Mouse (Mus musculus): ENCODE measurements around the gene Mrrf. TPM values are rescaled to one million over a fixed set of nuclear protein-coding genes. Genes with fewer than 3 reads are reported as not detected.
A peak's percentile ranks its signal among the peaks of the same experiment; 100 is the strongest.
"Not testable (repeated sequence)": the region's sequence is repeated elsewhere in the genome, so short reads cannot be mapped to it uniquely, and the experiment has no call there.

Mrrf gene
- polyA plus RNA-seq, 1 experiment: not detected

DNA sequence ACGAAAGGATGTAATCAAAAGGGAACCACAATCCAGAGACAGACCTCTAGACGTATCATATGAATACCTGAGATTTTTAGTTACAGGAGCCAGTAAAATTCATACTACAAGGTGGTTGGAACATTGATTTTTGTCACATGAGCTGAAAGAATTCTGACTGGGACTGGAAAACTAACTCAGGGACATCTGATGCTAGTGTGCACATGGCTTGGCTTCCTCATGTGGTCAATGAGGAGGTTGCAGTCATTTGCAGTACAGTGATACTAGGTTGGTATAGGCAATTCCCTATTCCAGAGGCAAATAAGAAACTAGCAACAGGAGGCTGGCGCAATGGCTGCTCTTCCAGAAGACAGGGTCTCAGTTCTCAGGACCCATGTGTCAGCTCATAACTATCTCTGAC, 23.6 kb upstream of the Mrrf start:
- TF ChIP-seq CTCF (IDR thresholded peaks at IDR 0.05; ENCODE audit: insufficient read depth, low read depth, low read length) (no peak), POLR2A (IDR thresholded peaks at IDR 0.05; ENCODE audit: insufficient read depth, low read depth, low read length) (no peak)
- Histone ChIP-seq H3K27ac (ENCODE audit: insufficient read depth, low read depth, low read length) (no peak overlapping the region), H3K4me1 (ENCODE audit: control insufficient read depth, insufficient read depth, low read length) (no peaks in the 10 kb centered on the region), H3K4me3 (ENCODE audit: insufficient read depth, low read depth, low read length) (no peak overlapping the region)
- 83% methylated on average over 3 of the region's 3 CpGs for whole genome bisulfite sequencing

DNA sequence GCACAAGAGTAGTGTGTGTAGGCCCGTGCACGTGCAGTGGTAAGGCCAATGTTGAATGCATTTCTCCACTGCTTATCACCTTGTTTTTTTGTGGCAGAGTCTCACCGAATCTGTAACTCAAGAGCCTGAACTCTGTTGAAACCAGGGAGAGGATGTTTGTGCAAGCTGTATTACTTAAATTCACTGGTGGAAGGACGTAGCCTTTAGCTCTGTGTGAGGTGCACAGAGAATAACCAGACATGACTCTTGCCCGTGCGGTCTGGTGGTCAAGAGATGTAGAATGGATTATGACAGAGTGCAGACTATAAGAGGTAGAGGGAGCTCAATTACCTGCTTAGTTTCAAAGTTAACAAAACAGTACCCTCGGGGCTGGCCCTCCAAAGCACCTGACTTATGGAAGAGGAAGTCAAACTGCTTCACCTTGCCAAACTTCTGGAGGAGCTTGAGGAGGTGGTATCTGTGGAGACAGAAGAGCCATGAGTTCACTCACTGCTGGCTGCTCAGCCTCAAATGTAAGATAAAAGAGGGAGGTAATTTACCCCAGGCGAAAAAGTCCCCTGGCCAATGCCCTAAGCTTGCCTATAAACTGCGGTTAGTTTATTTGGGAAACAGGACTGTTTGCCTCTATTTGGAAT, 9.3 kb upstream of the Mrrf start:
- Histone ChIP-seq H3K4me1 (ENCODE audit: control insufficient read depth, insufficient read depth, low read length) (no peaks in the 10 kb centered on the region), H3K4me3 (ENCODE audit: insufficient read depth, low read depth, low read length) (no peak overlapping the region), H3K27ac (ENCODE audit: insufficient read depth, low read depth, low read length) (no peak overlapping the region)
- WGBS: 90% methylated on average over 9 of the region's 9 CpGs
- TF ChIP-seq POLR2A (IDR thresholded peaks at IDR 0.05; ENCODE audit: insufficient read depth, low read depth, low read length): no peak
- TF ChIP-seq CTCF (IDR thresholded peaks at IDR 0.05; ENCODE audit: insufficient read depth, low read depth, low read length): no peak

DNA sequence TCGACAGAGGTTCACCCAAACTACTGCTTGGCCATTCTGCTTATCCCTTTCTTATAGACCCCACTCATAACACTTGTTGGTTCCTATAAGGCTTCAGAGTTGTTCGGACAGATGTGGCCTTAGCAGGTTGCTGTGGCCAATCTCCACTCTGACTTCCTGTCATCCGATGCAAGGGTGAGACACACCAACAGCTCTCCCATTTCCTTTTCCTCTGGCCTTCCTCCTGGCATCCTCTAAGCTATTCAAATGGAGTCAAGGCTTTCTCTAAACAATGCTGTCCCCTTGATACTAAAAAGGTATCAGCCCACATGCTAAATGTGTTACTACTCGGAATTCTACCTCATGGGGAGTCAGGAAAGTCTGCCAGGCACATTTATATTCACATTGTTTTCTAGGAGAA, 8.2 kb upstream of the Mrrf start:
- 79% methylated on average over 4 of the region's 4 CpGs for WGBS
- TF ChIP-seq CTCF (IDR thresholded peaks at IDR 0.05; ENCODE audit: insufficient read depth, low read depth, low read length) (no peak), POLR2A (IDR thresholded peaks at IDR 0.05; ENCODE audit: insufficient read depth, low read depth, low read length) (no peak)

DNA sequence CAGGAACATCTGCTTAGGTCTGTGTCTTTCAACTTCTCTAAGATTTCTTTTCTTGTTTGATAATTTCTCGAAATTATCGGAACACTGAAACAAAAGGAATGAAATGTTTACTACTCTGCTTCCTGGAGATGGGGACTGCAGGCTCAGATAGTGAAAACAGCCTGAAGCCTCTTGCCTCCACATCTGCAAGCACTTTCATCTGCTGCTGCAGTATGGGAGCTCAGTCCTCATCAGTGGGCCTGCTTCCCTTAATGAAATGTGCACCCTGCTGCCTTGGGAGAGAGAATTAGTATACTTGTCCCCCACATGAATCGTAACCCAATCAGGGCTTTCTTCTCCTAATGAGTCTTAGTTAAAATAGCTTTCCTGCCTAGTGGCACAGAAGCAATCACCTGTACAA, 7.1 kb upstream of the Mrrf start:
- TF ChIP-seq CTCF (IDR thresholded peaks at IDR 0.05; ENCODE audit: insufficient read depth, low read depth, low read length): no peak
- no peak for TF ChIP-seq POLR2A (IDR thresholded peaks at IDR 0.05; ENCODE audit: insufficient read depth, low read depth, low read length)
- WGBS: 72% methylated on average over 3 of the region's 3 CpGs
- Histone ChIP-seq H3K27ac (ENCODE audit: insufficient read depth, low read depth, low read length) (no peak overlapping the region), H3K4me3 (ENCODE audit: insufficient read depth, low read depth, low read length) (no peak overlapping the region), H3K4me1 (ENCODE audit: control insufficient read depth, insufficient read depth, low read length) (no peaks in the 10 kb centered on the region)

More for the DNA sequence above, 8.2 kb upstream of the Mrrf start:
- Histone ChIP-seq H3K4me3 (ENCODE audit: insufficient read depth, low read depth, low read length) (no peak overlapping the region), H3K27ac (ENCODE audit: insufficient read depth, low read depth, low read length) (no peak overlapping the region), H3K4me1 (ENCODE audit: control insufficient read depth, insufficient read depth, low read length) (no peaks in the 10 kb centered on the region)

DNA sequence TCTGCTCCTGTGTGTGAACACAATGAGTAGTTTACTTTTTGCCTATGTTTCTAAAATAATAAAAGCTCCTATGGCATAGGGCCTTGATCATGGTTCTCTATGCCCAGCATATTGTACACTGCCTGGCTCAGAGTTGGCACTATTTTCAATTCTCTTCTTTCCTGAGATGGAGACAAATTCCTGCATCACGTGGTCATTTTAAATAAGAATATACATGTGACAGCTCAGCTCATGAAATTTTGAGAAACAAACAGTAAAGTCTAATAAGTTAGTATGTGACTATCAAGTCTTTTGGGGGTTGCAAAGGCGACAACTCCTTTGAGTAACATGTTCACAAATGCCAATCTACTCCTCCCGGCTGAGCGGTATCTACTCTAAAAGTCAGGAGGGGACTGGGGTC, 302 bp upstream of the Mrrf start:
- 0% methylated on average over 4 of the region's 4 CpGs for WGBS
- Histone ChIP-seq H3K4me3 (ENCODE audit: insufficient read depth, low read depth, low read length) (peak overlapping the region; percentile 69), H3K4me1 (ENCODE audit: control insufficient read depth, insufficient read depth, low read length) (no peaks in the 10 kb centered on the region), H3K27ac (ENCODE audit: insufficient read depth, low read depth, low read length) (peak overlapping the region; percentile 61; the same call in 1 of the 2 replicates)
- TF ChIP-seq POLR2A (IDR thresholded peaks at IDR 0.05; ENCODE audit: insufficient read depth, low read depth, low read length) (no peak), CTCF (IDR thresholded peaks at IDR 0.05; ENCODE audit: insufficient read depth, low read depth, low read length) (no peak)

DNA sequence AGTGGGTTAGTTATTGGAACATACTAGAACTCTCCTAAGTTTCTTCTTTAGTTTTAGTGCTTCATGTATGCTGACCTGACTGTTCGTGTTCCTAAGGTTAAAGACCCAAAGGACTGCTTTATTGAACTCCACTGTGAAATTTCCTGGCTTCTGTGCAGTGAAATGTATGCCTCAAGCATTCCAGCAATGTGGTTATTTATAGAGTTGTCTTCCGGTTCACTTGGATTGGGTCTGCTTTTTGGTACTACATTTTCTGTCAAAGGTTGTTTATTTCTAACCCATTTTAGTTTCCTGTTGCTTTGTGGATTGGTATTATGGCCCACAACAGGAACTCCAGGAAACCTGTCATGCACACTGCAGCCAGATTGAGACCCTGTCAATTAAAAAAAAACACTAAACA, 2.9 kb downstream of the Mrrf start:
- no peak overlapping the region for H3K27ac ChIP-seq (ENCODE audit: insufficient read depth, low read depth, low read length)
- 70% methylated on average over 2 of the region's 2 CpGs for WGBS
- TF ChIP-seq CTCF (IDR thresholded peaks at IDR 0.05; ENCODE audit: insufficient read depth, low read depth, low read length): no peak
- no peak overlapping the region for H3K4me3 ChIP-seq (ENCODE audit: insufficient read depth, low read depth, low read length)
- no peaks in the 10 kb centered on the region for H3K4me1 ChIP-seq (ENCODE audit: control insufficient read depth, insufficient read depth, low read length)

DNA sequence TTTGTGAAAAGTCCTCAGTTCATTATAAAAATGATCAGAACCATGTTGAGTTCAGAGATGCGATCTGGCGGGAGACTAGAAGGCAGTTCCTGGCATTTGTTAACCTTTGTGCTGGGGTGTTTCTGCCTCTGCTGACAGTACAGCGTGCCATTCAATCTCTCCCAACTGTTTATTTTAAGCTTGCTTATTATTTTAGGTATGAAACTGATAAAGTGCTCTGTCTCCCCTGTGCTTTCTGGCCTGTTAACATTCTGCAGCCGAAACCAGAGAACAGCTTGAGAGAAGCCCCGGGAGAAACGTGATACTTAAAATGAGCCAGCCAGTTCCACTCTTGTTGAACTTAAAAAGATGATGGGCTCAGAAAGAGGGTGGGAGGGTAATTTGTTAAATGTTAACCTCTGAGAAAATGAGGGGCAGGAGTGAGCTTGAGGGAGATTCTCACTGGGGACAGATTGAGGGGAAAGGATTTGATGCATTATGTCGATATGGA, 12.7 kb downstream of the Mrrf start:
- no peak overlapping the region for H3K4me3 ChIP-seq (ENCODE audit: insufficient read depth, low read depth, low read length)
- no peaks in the 10 kb centered on the region for H3K4me1 ChIP-seq (ENCODE audit: control insufficient read depth, insufficient read depth, low read length)
- TF ChIP-seq POLR2A (IDR thresholded peaks at IDR 0.05; ENCODE audit: insufficient read depth, low read depth, low read length): no peak
- no peak for TF ChIP-seq CTCF (IDR thresholded peaks at IDR 0.05; ENCODE audit: insufficient read depth, low read depth, low read length)
- 88% methylated on average over 7 of the region's 7 CpGs for WGBS
- H3K27ac ChIP-seq (ENCODE audit: insufficient read depth, low read depth, low read length): no peak overlapping the region

DNA sequence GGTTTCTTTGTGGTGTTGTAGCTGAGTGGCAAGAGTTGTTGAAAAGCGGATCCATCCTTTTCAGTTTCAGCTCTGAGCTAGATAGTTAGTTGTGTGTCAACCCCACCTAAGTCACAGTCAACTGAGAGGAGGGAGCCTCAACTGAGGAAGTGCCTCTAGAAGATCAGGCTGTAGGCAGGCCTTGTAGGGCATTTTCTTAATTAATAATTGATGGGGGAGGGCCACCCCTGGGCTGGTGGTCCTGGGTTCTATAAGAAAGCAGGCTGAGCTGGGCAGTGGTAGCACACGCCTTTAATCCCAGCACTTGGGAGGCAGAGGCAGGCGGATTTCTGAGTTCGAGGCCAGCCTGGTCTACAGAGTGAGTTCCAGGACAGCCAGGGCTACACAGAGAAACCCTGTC, 16.2 kb downstream of the Mrrf start:
- H3K4me3 ChIP-seq (ENCODE audit: insufficient read depth, low read depth, low read length); H3K27ac ChIP-seq (ENCODE audit: insufficient read depth, low read depth, low read length); H3K4me1 ChIP-seq (ENCODE audit: control insufficient read depth, insufficient read depth, low read length): not testable (repeated sequence)
- over 99% methylated on average over 4 of the region's 4 CpGs for WGBS

DNA sequence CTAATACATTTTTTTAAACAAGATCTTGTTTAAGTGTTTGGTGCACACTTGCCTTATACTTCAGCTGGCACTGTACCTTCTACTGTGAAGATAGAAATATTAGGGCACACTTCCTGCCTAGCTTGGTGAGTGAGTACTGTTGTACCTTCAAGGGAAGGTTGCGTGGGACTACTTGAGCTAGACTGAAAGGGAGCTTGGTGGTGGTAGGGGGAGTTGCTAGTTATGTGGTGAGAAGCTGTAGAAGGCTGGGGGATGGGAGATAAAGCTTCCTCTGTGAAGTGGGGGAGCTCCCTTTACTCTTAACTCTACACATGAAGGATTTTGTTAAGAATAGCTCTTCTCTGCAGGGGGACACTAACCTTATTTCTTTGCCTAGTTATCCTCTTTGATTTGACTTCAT, 21.3 kb downstream of the Mrrf start:
- H3K27ac ChIP-seq (ENCODE audit: insufficient read depth, low read depth, low read length): no peak overlapping the region
- no peaks in the 10 kb centered on the region for H3K4me1 ChIP-seq (ENCODE audit: control insufficient read depth, insufficient read depth, low read length)
- TF ChIP-seq POLR2A (IDR thresholded peaks at IDR 0.05; ENCODE audit: insufficient read depth, low read depth, low read length): no peak
- no peak for TF ChIP-seq CTCF (IDR thresholded peaks at IDR 0.05; ENCODE audit: insufficient read depth, low read depth, low read length)
- H3K4me3 ChIP-seq (ENCODE audit: insufficient read depth, low read depth, low read length): no peak overlapping the region
- WGBS: 96% methylated on average over 1 of the region's 1 CpGs

DNA sequence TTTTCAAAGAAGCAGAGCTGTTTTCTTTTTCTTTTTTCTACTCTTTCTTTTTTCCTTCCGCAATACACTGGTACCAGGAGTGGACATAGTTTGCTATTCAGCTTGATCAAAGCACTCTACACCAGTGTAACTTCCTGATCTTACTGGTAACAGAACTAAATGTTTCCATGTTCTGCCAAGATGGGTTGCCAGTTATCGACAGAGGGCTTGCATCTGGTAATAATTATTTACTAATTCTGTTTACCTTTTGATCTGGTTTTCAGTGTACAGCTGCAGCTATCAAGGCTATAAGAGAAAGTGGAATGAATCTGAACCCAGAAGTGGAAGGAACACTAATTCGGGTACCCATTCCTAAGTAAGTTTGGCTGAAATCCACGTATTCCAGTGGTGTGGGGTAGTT, 23.1 kb downstream of the Mrrf start:
- WGBS: 81% methylated on average over 4 of the region's 4 CpGs
- Histone ChIP-seq H3K4me1 (ENCODE audit: control insufficient read depth, insufficient read depth, low read length) (no peaks in the 10 kb centered on the region), H3K4me3 (ENCODE audit: insufficient read depth, low read depth, low read length) (no peak overlapping the region), H3K27ac (ENCODE audit: insufficient read depth, low read depth, low read length) (no peak overlapping the region)
- TF ChIP-seq POLR2A (IDR thresholded peaks at IDR 0.05; ENCODE audit: insufficient read depth, low read depth, low read length) (no peak), CTCF (IDR thresholded peaks at IDR 0.05; ENCODE audit: insufficient read depth, low read depth, low read length) (no peak)
